Mouse (Mus musculus): ENCODE measurements around the gene Chordc1. TPM values are rescaled to one million over a fixed set of nuclear protein-coding genes. Genes with fewer than 3 reads are reported as not detected.
"Not testable (repeated sequence)": the region's sequence is repeated elsewhere in the genome, so short reads cannot be mapped to it uniquely, and the experiment has no call there.

Gene Chordc1
- polyA plus RNA-seq (2014; fragmentation: Nextera tagmentation; extraction: Ambion mirVana), result 140 and 143 TPM in 2 replicates

DNA sequence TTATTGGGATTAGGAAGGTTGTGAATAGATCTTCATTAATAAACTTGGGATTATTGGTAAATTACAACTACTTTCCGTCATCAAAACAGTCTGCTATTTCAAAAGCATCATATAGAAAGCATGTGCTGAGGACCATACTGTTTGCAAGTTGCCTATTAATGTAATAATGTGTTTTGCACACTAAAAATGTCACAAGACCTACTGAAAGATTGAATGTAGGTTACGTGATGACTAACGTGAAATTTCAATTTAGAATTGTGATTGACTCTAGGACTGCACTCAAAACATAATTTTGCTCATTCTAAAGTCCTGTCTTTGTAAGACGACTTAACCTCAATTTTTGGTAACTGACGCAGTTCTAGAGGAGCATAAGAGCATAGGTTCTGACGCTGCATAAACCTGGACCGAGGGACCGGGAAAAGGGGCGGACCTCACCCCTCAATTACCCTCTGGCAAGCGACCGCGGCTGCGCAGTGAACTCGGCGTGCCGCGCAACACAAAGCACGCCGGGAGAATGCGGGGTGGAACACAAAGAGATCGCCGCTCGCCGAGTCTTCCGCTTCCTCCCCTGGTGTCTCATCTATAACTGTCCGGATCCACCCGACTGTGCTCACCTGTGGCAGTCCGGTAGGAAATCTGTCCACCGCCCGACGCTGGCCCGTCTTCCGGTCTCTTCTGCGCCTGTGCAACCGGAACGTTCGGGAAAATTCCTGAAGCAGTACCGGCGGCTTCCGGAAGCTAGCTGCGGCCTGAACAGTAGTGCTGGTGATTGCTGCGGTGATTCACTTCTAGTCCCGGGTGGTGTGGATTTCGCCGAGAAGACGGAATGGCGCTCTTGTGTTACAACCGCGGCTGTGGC lies at the start of gene Chordc1:
Gene Chordc1 (plus strand): TSS at position 555 of the 859 bp plus-strand sequence.
- 4% methylated on average over 49 of the region's 49 CpGs for WGBS

DNA sequence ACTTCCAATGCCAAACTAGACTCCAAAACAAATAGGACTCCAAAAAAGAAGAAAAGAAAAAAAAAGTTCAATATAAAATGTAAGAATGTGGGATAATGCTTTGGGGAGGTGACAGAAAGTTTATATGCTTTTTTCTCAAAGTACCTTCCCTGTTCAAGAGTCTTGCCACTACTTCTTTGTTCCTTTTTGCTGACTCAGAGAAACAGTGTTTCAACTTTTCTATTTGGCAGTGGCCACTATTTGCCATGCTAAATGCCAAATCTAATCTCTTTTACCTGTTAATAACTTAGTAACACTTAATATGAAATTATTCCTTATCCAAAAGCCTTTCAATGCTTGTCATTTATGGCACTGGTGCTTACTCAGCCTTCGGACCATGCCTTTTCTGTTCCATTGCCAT lies 16.0 kb upstream of the Chordc1 start:
- no peak overlapping the region for H3K27ac ChIP-seq (ENCODE audit: low read depth, low read length)
- DNase-seq (ENCODE audit: low spot score) (no peak), ATAC-seq (ENCODE audit: low FRiP score) (no peak)
- no peaks in the 10 kb centered on the region for H3K36me3 ChIP-seq (ENCODE audit: control insufficient read depth, insufficient read depth, low read length)
- H3K4me3 ChIP-seq (ENCODE audit: low read depth, low read length), result no peak overlapping the region
- no peak overlapping the region for H3K4me2 ChIP-seq (replicated peaks; ENCODE audit: low read depth, low read length)
- no peaks in the 10 kb centered on the region for H3K9me3 ChIP-seq (ENCODE audit: control insufficient read depth, low read length)
- 75% methylated on average over 1 of the region's 1 CpGs for WGBS
- H3K27me3 ChIP-seq (ENCODE audit: control insufficient read depth, insufficient read depth, low read length), result no peaks in the 10 kb centered on the region
- H3K4me1 ChIP-seq (replicated peaks; ENCODE audit: control insufficient read depth, insufficient read depth, low read length), result no peaks in the 10 kb centered on the region
- no peak overlapping the region for H3K9ac ChIP-seq (ENCODE audit: low read depth, low read length)

More for the DNA sequence above, at the start of gene Chordc1:
- Histone ChIP-seq H3K27me3 (ENCODE audit: control insufficient read depth, insufficient read depth, low read length) (no peaks in the 10 kb centered on the region), H3K9me3 (ENCODE audit: control insufficient read depth, low read length) (no peaks in the 10 kb centered on the region), H3K4me3 (ENCODE audit: low read depth, low read length) (peak within 1 kb of the TSS; percentile 72), H3K27ac (ENCODE audit: low read depth, low read length) (peak within 1 kb of the TSS; percentile 75), H3K36me3 (ENCODE audit: control insufficient read depth, insufficient read depth, low read length) (no peaks in the 10 kb centered on the region), H3K4me2 (replicated peaks; ENCODE audit: low read depth, low read length) (peak within 1 kb of the TSS; percentile 56), H3K4me1 (replicated peaks; ENCODE audit: control insufficient read depth, insufficient read depth, low read length) (no peaks in the 10 kb centered on the region; the same call in 1 of the 2 replicates), H3K9ac (ENCODE audit: low read depth, low read length) (peak within 1 kb of the TSS; percentile 89)
- DNase-seq (ENCODE audit: low spot score) (peak; percentile 96), ATAC-seq (ENCODE audit: low FRiP score) (peak; percentile 99)

- Histone ChIP-seq H3K4me1 (replicated peaks; ENCODE audit: control insufficient read depth, insufficient read depth, low read length) (no peaks in the 10 kb centered on the region), H3K9ac (ENCODE audit: low read depth, low read length) (no peak overlapping the region), H3K4me2 (replicated peaks; ENCODE audit: low read depth, low read length) (no peak overlapping the region), H3K36me3 (ENCODE audit: control insufficient read depth, insufficient read depth, low read length) (no peaks in the 10 kb centered on the region), H3K27ac (ENCODE audit: low read depth, low read length) (no peak overlapping the region), H3K9me3 (ENCODE audit: control insufficient read depth, low read length) (no peaks in the 10 kb centered on the region), H3K4me3 (ENCODE audit: low read depth, low read length) (no peak overlapping the region), H3K27me3 (ENCODE audit: control insufficient read depth, insufficient read depth, low read length) (no peaks in the 10 kb centered on the region)
- WGBS, result 66% methylated on average over 2 of the region's 2 CpGs
- ATAC-seq (ENCODE audit: low FRiP score) (no peak), DNase-seq (ENCODE audit: low spot score) (no peak)
These were observed 15.1 kb upstream of the Chordc1 start for GRCm38 (mm10) chr9:18276844-18277243.

DNA sequence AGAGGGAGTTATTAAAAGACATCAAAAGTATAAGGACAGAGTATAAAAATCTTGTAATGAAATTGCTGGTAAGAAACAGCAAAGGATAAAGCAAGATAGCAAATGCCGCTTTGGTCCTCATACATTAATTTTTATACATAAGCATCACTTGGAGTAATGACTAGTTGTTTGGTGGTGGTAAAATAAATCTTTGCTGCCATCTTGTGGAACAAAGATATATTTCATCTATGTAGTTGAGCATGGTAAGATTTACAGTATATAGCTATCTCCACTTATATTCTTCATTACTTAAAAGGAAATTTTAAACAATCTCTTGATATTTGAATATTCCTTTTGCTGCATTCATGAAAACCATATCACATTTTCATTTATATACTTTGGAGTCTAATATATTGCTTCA lies 14.4 kb upstream of the Chordc1 start:
- peak; percentile 44 for DNase-seq (ENCODE audit: low spot score)

GRCm38 (mm10) chr9:18278693-18279092 lies 13.2 kb upstream of the Chordc1 start:
- H3K27ac ChIP-seq (ENCODE audit: low read depth, low read length); H3K4me1 ChIP-seq (replicated peaks; ENCODE audit: control insufficient read depth, insufficient read depth, low read length); ATAC-seq (ENCODE audit: low FRiP score); H3K9me3 ChIP-seq (ENCODE audit: control insufficient read depth, low read length); H3K4me2 ChIP-seq (replicated peaks; ENCODE audit: low read depth, low read length); H3K9ac ChIP-seq (ENCODE audit: low read depth, low read length); H3K4me3 ChIP-seq (ENCODE audit: low read depth, low read length); H3K36me3 ChIP-seq (ENCODE audit: control insufficient read depth, insufficient read depth, low read length); DNase-seq (ENCODE audit: low spot score); H3K27me3 ChIP-seq (ENCODE audit: control insufficient read depth, insufficient read depth, low read length): not testable (repeated sequence)
- WGBS, result 38% methylated on average over 5 of the region's 5 CpGs

More for the DNA sequence above, 14.4 kb upstream of the Chordc1 start:
- Histone ChIP-seq H3K4me1 (replicated peaks; ENCODE audit: control insufficient read depth, insufficient read depth, low read length) (no peaks in the 10 kb centered on the region), H3K4me3 (ENCODE audit: low read depth, low read length) (no peak overlapping the region), H3K36me3 (ENCODE audit: control insufficient read depth, insufficient read depth, low read length) (no peaks in the 10 kb centered on the region), H3K27ac (ENCODE audit: low read depth, low read length) (no peak overlapping the region), H3K9me3 (ENCODE audit: control insufficient read depth, low read length) (no peaks in the 10 kb centered on the region), H3K4me2 (replicated peaks; ENCODE audit: low read depth, low read length) (no peak overlapping the region), H3K9ac (ENCODE audit: low read depth, low read length) (no peak overlapping the region), H3K27me3 (ENCODE audit: control insufficient read depth, insufficient read depth, low read length) (no peaks in the 10 kb centered on the region)
- 61% methylated on average over 1 of the region's 1 CpGs for WGBS
- 0 out of 2 replicates have a peak, but pooled peaks have one; percentile 65 for ATAC-seq (ENCODE audit: low FRiP score)

GRCm38 (mm10) chr9:18292443-18292922 lies 558 bp downstream of the Chordc1 start:
- H3K27ac ChIP-seq (ENCODE audit: low read depth, low read length), result peak overlapping the region; percentile 75
- no peak for DNase-seq (ENCODE audit: low spot score)
- ATAC-seq (ENCODE audit: low FRiP score), result peak; percentile 78
- no peaks in the 10 kb centered on the region for H3K9me3 ChIP-seq (ENCODE audit: control insufficient read depth, low read length)
- 3% methylated on average over 24 of the region's 24 CpGs for WGBS
- H3K4me3 ChIP-seq (ENCODE audit: low read depth, low read length), result peak overlapping the region; percentile 72
- H3K36me3 ChIP-seq (ENCODE audit: control insufficient read depth, insufficient read depth, low read length), result no peaks in the 10 kb centered on the region
- H3K9ac ChIP-seq (ENCODE audit: low read depth, low read length), result peak overlapping the region; percentile 89
- no peaks in the 10 kb centered on the region; the same call in 1 of the 2 replicates for H3K4me1 ChIP-seq (replicated peaks; ENCODE audit: control insufficient read depth, insufficient read depth, low read length)
- peak overlapping the region; percentile 56 for H3K4me2 ChIP-seq (replicated peaks; ENCODE audit: low read depth, low read length)
- H3K27me3 ChIP-seq (ENCODE audit: control insufficient read depth, insufficient read depth, low read length), result no peaks in the 10 kb centered on the region

DNA sequence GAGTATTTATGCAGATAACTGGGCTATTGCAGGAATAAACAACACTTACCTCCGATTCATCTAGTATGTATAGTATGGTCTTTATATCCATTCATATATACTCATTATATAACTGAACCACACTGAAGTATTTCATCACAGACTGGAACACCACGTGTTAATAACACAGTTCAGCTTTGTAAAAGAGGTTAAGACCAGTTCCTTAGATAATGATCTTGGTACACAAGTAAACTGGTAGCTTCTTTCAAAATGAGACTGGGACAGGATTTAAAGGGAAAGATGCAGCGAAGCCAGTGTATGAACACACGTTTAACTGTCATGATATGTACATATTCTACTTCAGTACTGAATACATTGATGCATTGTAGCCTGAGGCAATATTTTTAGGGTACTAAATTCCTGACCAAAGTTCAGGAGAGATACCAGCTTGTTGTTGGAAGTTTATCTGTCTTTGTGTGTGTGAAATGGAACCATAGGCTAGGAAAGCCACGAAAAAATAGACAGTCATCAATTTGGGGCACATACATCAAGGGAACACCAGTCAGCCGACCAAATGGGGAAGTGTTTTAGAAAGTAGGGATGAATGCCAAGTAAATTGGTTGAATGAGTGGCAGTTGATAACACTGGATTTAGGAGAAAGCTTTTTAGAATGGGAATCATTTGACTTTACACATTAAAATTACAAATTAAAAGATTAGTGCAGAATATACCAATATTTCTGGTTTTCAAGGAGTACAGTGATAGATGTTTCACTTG lies 1.3 kb downstream of the Chordc1 start:
- H3K27me3 ChIP-seq (ENCODE audit: control insufficient read depth, insufficient read depth, low read length), result no peaks in the 10 kb centered on the region
- H3K36me3 ChIP-seq (ENCODE audit: control insufficient read depth, insufficient read depth, low read length), result no peaks in the 10 kb centered on the region
- ATAC-seq (ENCODE audit: low FRiP score) (no peak), DNase-seq (ENCODE audit: low spot score) (no peak)
- peak overlapping the region; percentile 75; the same call in 1 of the 2 replicates for H3K27ac ChIP-seq (ENCODE audit: low read depth, low read length)
- H3K4me3 ChIP-seq (ENCODE audit: low read depth, low read length), result peak overlapping the region; percentile 72
- H3K4me1 ChIP-seq (replicated peaks; ENCODE audit: control insufficient read depth, insufficient read depth, low read length), result no peaks in the 10 kb centered on the region; the same call in 1 of the 2 replicates
- H3K9me3 ChIP-seq (ENCODE audit: control insufficient read depth, low read length), result no peaks in the 10 kb centered on the region
- WGBS, result 57% methylated on average over 6 of the region's 6 CpGs
- H3K4me2 ChIP-seq (replicated peaks; ENCODE audit: low read depth, low read length), result peak overlapping the region; percentile 56
- H3K9ac ChIP-seq (ENCODE audit: low read depth, low read length), result peak overlapping the region; percentile 89

DNA sequence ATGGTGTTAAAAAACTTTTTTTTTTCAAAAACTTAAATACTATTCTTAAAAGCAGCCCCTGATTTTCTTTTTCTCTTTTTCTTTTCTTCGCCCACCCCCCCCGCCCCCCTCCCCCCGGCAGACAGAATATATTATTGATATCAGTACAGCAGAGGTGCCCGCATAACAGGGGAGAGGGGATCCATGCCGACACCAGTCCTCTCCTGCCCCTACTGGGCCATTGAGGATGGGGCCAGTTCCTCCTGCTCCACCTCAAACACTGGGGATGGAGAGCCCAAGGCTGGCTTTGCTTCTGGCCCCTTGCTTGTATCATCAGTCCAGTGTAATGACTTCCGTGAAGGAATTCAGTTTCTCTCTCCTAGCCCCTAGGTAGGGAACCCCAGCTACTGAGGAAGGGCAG lies 6.4 kb downstream of the Chordc1 start:
- no peaks in the 10 kb centered on the region for H3K9me3 ChIP-seq (ENCODE audit: control insufficient read depth, low read length)
- DNase-seq (ENCODE audit: low spot score) (no peak), ATAC-seq (ENCODE audit: low FRiP score) (no peak)
- H3K4me3 ChIP-seq (ENCODE audit: low read depth, low read length), result no peak overlapping the region
- no peak overlapping the region for H3K9ac ChIP-seq (ENCODE audit: low read depth, low read length)
- H3K4me1 ChIP-seq (replicated peaks; ENCODE audit: control insufficient read depth, insufficient read depth, low read length), result no peaks in the 10 kb centered on the region; the same call in 1 of the 2 replicates
- peaks cover 5% of the 10 kb centered on the region; the same call in 1 of the 2 replicates for H3K36me3 ChIP-seq (ENCODE audit: control insufficient read depth, insufficient read depth, low read length)
- H3K4me2 ChIP-seq (replicated peaks; ENCODE audit: low read depth, low read length), result no peak overlapping the region
- no peak overlapping the region for H3K27ac ChIP-seq (ENCODE audit: low read depth, low read length)
- 87% methylated on average over 6 of the region's 6 CpGs for WGBS
- no peaks in the 10 kb centered on the region for H3K27me3 ChIP-seq (ENCODE audit: control insufficient read depth, insufficient read depth, low read length)
